Mouse (Mus musculus) layer of hippocampus, adult 18-20 months (tissue): ENCODE results near the gene Gse1. TPM values are rescaled to one million over a fixed set of nuclear protein-coding genes. Genes with fewer than 3 reads are reported as not detected.

Experiments
- DNase-seq, 2 experiments: peaks; one replicate each; pipeline ENCODE4 v3.0.0; 2022; ENCODE audit warnings: low spot score in 2 of 2
- total RNA-seq, 2 experiments: library from RNA; stranded (reverse); gene quantifications; 2 replicates each; pipeline ENCODE4 v1.2.3; 2021

The Gse1 gene
- total RNA-seq, 2 experiments from 2014 or later, result 142 to 146 TPM

GRCm38 (mm10) chr8:120371725-120372457 is 143.6 kb downstream of the Gse1 start:
- no peak for DNase-seq

GRCm38 (mm10) chr8:120372684-120373083 is 144.4 kb downstream of the Gse1 start:
- DNase-seq, result no peak

- no peak for DNase-seq
Measured at GRCm38 (mm10) chr8:120373621-120374020, 145.4 kb downstream of the Gse1 start.

- DNase-seq, result no peak
Measured at GRCm38 (mm10) chr8:120374070-120374469, 145.8 kb downstream of the Gse1 start.

- no peak for DNase-seq
Measured at GRCm38 (mm10) chr8:120374514-120374913, 146.3 kb downstream of the Gse1 start.

GRCm38 (mm10) chr8:120375170-120375569 is 146.9 kb downstream of the Gse1 start:
- DNase-seq, result no peak

- DNase-seq, result no peak
Measured at GRCm38 (mm10) chr8:120376215-120376614, 148.0 kb downstream of the Gse1 start.

- no peak for DNase-seq
Measured at GRCm38 (mm10) chr8:120376847-120377802, 148.9 kb downstream of the Gse1 start.

GRCm38 (mm10) chr8:120377803-120378189 is 149.5 kb downstream of the Gse1 start:
- DNase-seq, result no peak

GRCm38 (mm10) chr8:120378306-120378705 is 150.1 kb downstream of the Gse1 start:
- no peak for DNase-seq

- no peak for DNase-seq
Measured at GRCm38 (mm10) chr8:120379015-120379414, 150.8 kb downstream of the Gse1 start.

- peak in 1 of 2 experiments; percentile 38 for DNase-seq
Measured at GRCm38 (mm10) chr8:120381865-120382264, 153.6 kb downstream of the Gse1 start.

GRCm38 (mm10) chr8:120382436-120383203 is 154.4 kb downstream of the Gse1 start:
- DNase-seq, result peak; percentile 88 to 94

- no peak for DNase-seq
Measured at GRCm38 (mm10) chr8:120383204-120383560, 154.9 kb downstream of the Gse1 start.

- DNase-seq, result no peak
Measured at GRCm38 (mm10) chr8:120383713-120384112, 155.5 kb downstream of the Gse1 start.

GRCm38 (mm10) chr8:120384745-120385144 is 156.5 kb downstream of the Gse1 start:
- no peak for DNase-seq

GRCm38 (mm10) chr8:120388246-120388645 is 160.0 kb downstream of the Gse1 start:
- DNase-seq, result no peak

GRCm38 (mm10) chr8:120390598-120390997 is 162.3 kb downstream of the Gse1 start:
- DNase-seq, result no peak

- no peak for DNase-seq
Measured at GRCm38 (mm10) chr8:120391856-120392255, 163.6 kb downstream of the Gse1 start.

GRCm38 (mm10) chr8:120393085-120393484 is 164.8 kb downstream of the Gse1 start:
- DNase-seq, result no peak

- peak; percentile 56 to 71 for DNase-seq
Measured at GRCm38 (mm10) chr8:120393871-120394275, 165.6 kb downstream of the Gse1 start.
